Mouse (Mus musculus) CH12.LX (cell line): ENCODE measurements around the gene Pou3f3. TPM values are rescaled to one million over a fixed set of nuclear protein-coding genes. Genes with fewer than 3 reads are reported as not detected.

Experiments used
- DNase-seq: peaks from one replicate; pipeline ENCODE4 v3.0.0-alpha.2; 2013; ENCODE audit errors: extremely low read depth
- H3K27ac ChIP-seq: 2 replicates; pipeline ENCODE4 v1.5.1; 2012; ENCODE audit warnings: low read depth, mild to moderate bottlenecking, control low read depth, moderate library complexity; ENCODE audit not compliant: insufficient read depth
- H3K27me3 ChIP-seq: replicated peaks from 2 replicates; pipeline ENCODE3; 2012; ENCODE audit warnings: inconsistent platforms
- H3K36me3 ChIP-seq, 2 experiments: replicated peaks in 1 of 2; 2 replicates each; pipeline versions ENCODE3 to v1.6.1; 2012; ENCODE audit warnings: inconsistent platforms in 1 of 2, low read length in 1 of 2, mild to moderate bottlenecking in 1 of 2, mixed read lengths in 1 of 2, moderate library complexity in 1 of 2; ENCODE audit not compliant: control insufficient read depth in 1 of 2, insufficient read depth in 1 of 2
- H3K4me1 ChIP-seq, 2 experiments: 2 replicates each; pipeline ENCODE4 v1.6.1; 2012; ENCODE audit warnings: inconsistent platforms in 1 of 2, moderate library complexity in 1 of 2; ENCODE audit not compliant: insufficient read depth in 2 of 2, control insufficient read depth in 1 of 2
- H3K4me2 ChIP-seq: 2 replicates; pipeline ENCODE4 v1.6.1; 2012; ENCODE audit warnings: low read depth, mild to moderate bottlenecking, control low read depth; ENCODE audit not compliant: poor library complexity, insufficient read depth, severe bottlenecking
- H3K4me3 ChIP-seq, 3 experiments: fragments of 150-350 bp in 1 of 3; sonication (generic) in 1 of 3; replicated peaks in 1 of 3; 2 replicates each; pipeline versions ENCODE3 to v1.5.1; 2011 to 2012; ENCODE audit warnings: low read depth in 2 of 3, low read length in 2 of 3, mild to moderate bottlenecking in 2 of 3, moderate library complexity in 2 of 3, control low read depth in 1 of 3, improper control_type of control experiment in 1 of 3, inconsistent platforms in 1 of 3, mixed read lengths in 1 of 3; ENCODE audit not compliant: poor library complexity in 1 of 3
- H3K79me2 ChIP-seq: replicated peaks from 2 replicates; pipeline ENCODE4 v1.6.1; 2012; ENCODE audit warnings: mild to moderate bottlenecking, moderate library complexity; ENCODE audit not compliant: control insufficient read depth, poor library complexity, insufficient read depth, severe bottlenecking; ENCODE audit errors: extremely low read depth
- H3K9ac ChIP-seq: 2 replicates; pipeline ENCODE4 v1.6.1; 2012; ENCODE audit warnings: low read depth, mild to moderate bottlenecking, control low read depth, moderate library complexity; ENCODE audit not compliant: insufficient read depth
- H3K9me3 ChIP-seq: replicated peaks from 2 replicates; pipeline ENCODE3; 2012; ENCODE audit warnings: low read length, inconsistent platforms, mixed read lengths
- CHD1 ChIP-seq: IDR thresholded peaks from 2 replicates; pipeline ENCODE4 v1.6.1; 2012; ENCODE audit warnings: low read depth, low read length, improper control_type of control experiment, inconsistent platforms
- CHD2 ChIP-seq: IDR thresholded peaks from 2 replicates; pipeline ENCODE4 v1.6.1; 2011; ENCODE audit warnings: low read length, improper control_type of control experiment
- E2F4 ChIP-seq: IDR thresholded peaks from 2 replicates; pipeline ENCODE4 v1.6.1; 2011; ENCODE audit warnings: low read depth, low read length, improper control_type of control experiment; ENCODE audit not compliant: insufficient replicate concordance
- ELF1 ChIP-seq: IDR thresholded peaks from 2 replicates; pipeline ENCODE4 v1.6.1; 2014; ENCODE audit warnings: low read depth, mild to moderate bottlenecking, inconsistent platforms, low read length, improper control_type of control experiment
- EP300 ChIP-seq: IDR thresholded peaks from 2 replicates; pipeline ENCODE4 v1.6.1; 2011; ENCODE audit warnings: low read length, improper control_type of control experiment
- ETS1 ChIP-seq: conservative IDR thresholded peaks from 2 replicates; pipeline ENCODE4 v1.6.1; 2012; ENCODE audit warnings: low read depth, mild to moderate bottlenecking, inconsistent platforms, low read length, improper control_type of control experiment, moderate library complexity
- GABPA ChIP-seq: IDR thresholded peaks from 2 replicates; pipeline ENCODE4 v1.6.1; 2012; ENCODE audit warnings: low read depth, low read length, improper control_type of control experiment, inconsistent platforms; ENCODE audit not compliant: insufficient replicate concordance
- HCFC1 ChIP-seq: IDR thresholded peaks from 2 replicates; pipeline ENCODE4 v1.6.1; 2012; ENCODE audit warnings: low read depth, mild to moderate bottlenecking, inconsistent platforms, low read length, improper control_type of control experiment
- IRF4 ChIP-seq: IDR thresholded peaks from 2 replicates; pipeline ENCODE4 v1.6.1; 2014; ENCODE audit warnings: low read depth, mild to moderate bottlenecking, inconsistent platforms, low read length, improper control_type of control experiment
- JUN ChIP-seq: IDR thresholded peaks from 2 replicates; pipeline ENCODE4 v1.6.1; 2011; ENCODE audit warnings: low read depth, mild to moderate bottlenecking, low read length, improper control_type of control experiment, moderate library complexity; ENCODE audit not compliant: insufficient read depth
- KAT2A ChIP-seq: IDR thresholded peaks from 2 replicates; pipeline ENCODE4 v1.6.1; 2012; ENCODE audit warnings: low read length, improper control_type of control experiment, inconsistent platforms; ENCODE audit not compliant: insufficient replicate concordance
- MAFK ChIP-seq: IDR thresholded peaks from 2 replicates; pipeline ENCODE4 v1.6.1; 2011; ENCODE audit warnings: low read length, improper control_type of control experiment; ENCODE audit not compliant: insufficient replicate concordance
- MAZ ChIP-seq: IDR thresholded peaks from 2 replicates; pipeline ENCODE4 v1.6.1; 2012; ENCODE audit warnings: low read depth, mild to moderate bottlenecking, inconsistent platforms, low read length, improper control_type of control experiment, moderate library complexity
- NRF1 ChIP-seq: IDR thresholded peaks from 2 replicates; pipeline ENCODE4 v1.6.1; 2014; ENCODE audit warnings: low read depth, mild to moderate bottlenecking, inconsistent platforms, low read length, improper control_type of control experiment, moderate library complexity
- PAX5 ChIP-seq: IDR thresholded peaks from 2 replicates; pipeline ENCODE4 v1.6.1; 2012; ENCODE audit warnings: low read length, inconsistent platforms, mixed read lengths
- SIN3A ChIP-seq: IDR thresholded peaks from 2 replicates; pipeline ENCODE4 v1.6.1; 2012; ENCODE audit warnings: low read length, improper control_type of control experiment, inconsistent platforms
- USF1 ChIP-seq: IDR thresholded peaks from 2 replicates; pipeline ENCODE4 v1.6.1; 2014; ENCODE audit warnings: low read depth, mild to moderate bottlenecking, inconsistent platforms, low read length, improper control_type of control experiment
- ZC3H11A ChIP-seq: IDR thresholded peaks from 2 replicates; pipeline ENCODE4 v1.6.1; 2012; ENCODE audit warnings: low read depth, mild to moderate bottlenecking, inconsistent platforms, low read length, improper control_type of control experiment
- ZKSCAN1 ChIP-seq: IDR thresholded peaks from 2 replicates; pipeline ENCODE4 v1.6.1; 2012; ENCODE audit warnings: low read depth, inconsistent platforms, low read length, improper control_type of control experiment, borderline replicate concordance
- ZNF384 ChIP-seq: IDR thresholded peaks from 2 replicates; pipeline ENCODE4 v1.6.1; 2012; ENCODE audit warnings: low read depth, low read length, improper control_type of control experiment, inconsistent platforms
- dilution Hi-C: fragments of 300-500 bp; cut with MboI; formaldehyde crosslinking; loops from 2 replicates; pipeline ENCODE4 v1.14.3; 2020; ENCODE audit warnings: low sequenced_read_pairs; ENCODE audit not compliant: extremely low pct_unique_long_range_greater_than_20kb, extremely low pct_ligation_motif_present
- in situ Hi-C: fragments of 300-500 bp; cut with MboI; formaldehyde crosslinking; loops from 3 replicates; pipeline ENCODE4 v1.14.3; 2019; ENCODE audit warnings: low sequenced_read_pairs, low pct_ligation_motif_present, low pct_unique_long_range_greater_than_20kb, mixed read lengths
- polyA plus RNA-seq: library from polyadenylated mRNA; unstranded; fragments of >175 nt; gene quantifications from 2 replicates; pipeline ENCODE4 v1.2.1, GENCODE M21; 2012; ENCODE audit warnings: low read depth; ENCODE audit not compliant: insufficient read length
- total RNA-seq, 2 experiments: library from RNA; depleted of rRNA; stranded (reverse); fragments of 300-350 nt in 1 of 2; fragments of >200 nt in 1 of 2; gene quantifications; 2 replicates each; pipeline ENCODE4 v1.2.3; 2012 to 2014

Gene Pou3f3
- total and polyA plus RNA-seq, 3 experiments = not detected

DNA sequence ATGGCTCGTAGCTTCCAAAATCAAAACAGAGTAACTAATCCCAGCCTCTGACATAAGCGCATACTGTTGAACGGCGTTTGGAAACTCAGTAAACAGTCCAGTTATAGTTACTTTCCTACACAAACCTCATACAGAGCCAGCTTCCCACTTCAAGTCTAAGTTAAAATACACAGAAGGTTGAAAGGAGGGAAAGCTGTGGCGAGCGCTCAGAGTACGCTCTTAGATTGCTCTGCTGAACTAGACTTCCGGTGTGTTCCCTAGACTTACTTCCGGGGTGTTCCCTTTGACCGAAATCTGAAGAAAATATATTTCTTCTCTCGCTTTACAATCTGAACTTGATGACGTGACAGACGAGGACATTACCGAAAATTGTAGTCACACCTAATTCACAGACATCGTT lies 44.1 kb upstream of the Pou3f3 start:
- Histone ChIP-seq H3K27me3 (no peaks in the 10 kb centered on the region), H3K36me3 (no peaks in the 10 kb centered on the region)

DNA sequence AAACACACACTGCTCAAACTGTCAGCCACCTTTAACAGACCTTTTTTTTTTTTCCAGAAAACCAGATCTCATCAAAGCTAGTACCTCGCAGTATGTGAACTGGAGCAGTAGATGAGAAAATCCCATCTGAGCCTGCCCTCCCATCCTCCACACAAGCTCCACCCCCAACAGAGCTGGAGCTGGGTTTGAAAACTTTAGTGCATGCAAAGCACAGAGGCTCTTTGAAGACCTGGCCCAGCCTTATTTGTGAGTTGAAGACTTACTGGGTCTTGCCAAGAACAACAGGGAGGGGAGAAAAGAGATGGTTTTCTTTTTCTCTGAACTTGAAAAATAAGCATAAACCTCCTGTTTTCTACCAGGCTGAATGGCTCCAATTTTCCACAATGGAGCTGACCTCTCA lies 28.0 kb upstream of the Pou3f3 start:
- Histone ChIP-seq H3K9ac (no peak overlapping the region), H3K4me3 (no peak overlapping the region), H3K79me2 (no peaks in the 10 kb centered on the region), H3K4me2 (no peak overlapping the region), H3K4me1 (no peaks in the 10 kb centered on the region), H3K36me3 (no peaks in the 10 kb centered on the region), H3K27me3 (no peaks in the 10 kb centered on the region), H3K9me3 (peaks cover 34% of the 10 kb centered on the region), H3K27ac (no peak overlapping the region)
- DNase-seq = no peak
- TF ChIP-seq KAT2A (no peak), EP300 (no peak), SIN3A (no peak), USF1 (no peak), JUN (no peak), IRF4 (no peak), GABPA (no peak)
- in situ Hi-C loops = no loop called here
- dilution Hi-C loops = no loop called here

More for the DNA sequence above, 44.1 kb upstream of the Pou3f3 start:
- Histone ChIP-seq H3K27ac (no peak overlapping the region), H3K4me3 (no peak overlapping the region), H3K9me3 (peaks cover 56% of the 10 kb centered on the region), H3K4me1 (no peaks in the 10 kb centered on the region), H3K79me2 (no peaks in the 10 kb centered on the region), H3K9ac (no peak overlapping the region), H3K4me2 (no peak overlapping the region)
- no peak for DNase-seq
- dilution Hi-C loops = no loop called here
- in situ Hi-C loops = no loop called here
- TF ChIP-seq NRF1 (no peak), MAFK (no peak), IRF4 (no peak), JUN (no peak), CHD1 (no peak), MAZ (no peak), ZNF384 (no peak), PAX5 (no peak), ZKSCAN1 (no peak), CHD2 (no peak), ETS1 (no peak), ELF1 (no peak), E2F4 (no peak), ZC3H11A (no peak), HCFC1 (no peak), GABPA (no peak)
